Mouse (Mus musculus) embryonic facial prominence, embryonic 14.5 days (tissue): ENCODE measurements around the gene Btbd9. TPM values are rescaled to one million over a fixed set of nuclear protein-coding genes. Genes with fewer than 3 reads are reported as not detected.

Experiments used
- ATAC-seq: fragments of 200-750 bp; cut with Nextera tagmentation; 2 replicates; pipeline ENCODE4 v1.8.0; 2017; ENCODE audit warnings: low read depth, moderate number of reproducible peaks, moderate TSS enrichment
- DNase-seq: peaks from one replicate; pipeline ENCODE4 v3.0.0-alpha.2; 2015; ENCODE audit warnings: low spot score
- H3K27ac ChIP-seq: fragments of 300-500 bp; sonication (generic); replicated peaks from 2 replicates; pipeline ENCODE4 v1.5.1; 2014; ENCODE audit warnings: low read depth, mild to moderate bottlenecking, low read length, moderate library complexity
- H3K27me3 ChIP-seq: fragments of 300-500 bp; sonication (generic); replicated peaks from 2 replicates; pipeline ENCODE4 v1.6.1; 2014; ENCODE audit warnings: low read length; ENCODE audit not compliant: control insufficient read depth, insufficient read depth
- H3K36me3 ChIP-seq: fragments of 300-500 bp; sonication (generic); 2 replicates; pipeline ENCODE4 v1.6.1; 2014; ENCODE audit warnings: low read length, mixed read lengths; ENCODE audit not compliant: control insufficient read depth, insufficient read depth
- H3K4me1 ChIP-seq: fragments of 300-500 bp; sonication (generic); 2 replicates; pipeline ENCODE4 v1.6.1; 2014; ENCODE audit warnings: antibody characterized with exemption, low read length; ENCODE audit not compliant: control insufficient read depth, insufficient read depth
- H3K4me2 ChIP-seq: fragments of 300-500 bp; sonication (generic); 2 replicates; pipeline ENCODE4 v1.6.1; 2014; ENCODE audit warnings: low read depth, mild to moderate bottlenecking, low read length, moderate library complexity, mixed read lengths
- H3K4me3 ChIP-seq: fragments of 300-500 bp; sonication (generic); 2 replicates; pipeline ENCODE4 v1.5.1; 2014; ENCODE audit warnings: low read depth, mild to moderate bottlenecking, low read length
- H3K9ac ChIP-seq: fragments of 300-500 bp; sonication (generic); 2 replicates; pipeline ENCODE4 v1.6.1; 2014; ENCODE audit warnings: low read depth, mild to moderate bottlenecking, low read length, moderate library complexity, mixed read lengths
- H3K9me3 ChIP-seq: fragments of 300-500 bp; sonication (generic); 2 replicates; pipeline ENCODE4 v1.6.1; 2016; ENCODE audit warnings: low read length; ENCODE audit not compliant: control insufficient read depth
- WGBS: fragments of 180-500 bp; shearing (Covaris S2); extraction: QIAGEN DNeasy Blood & Tissue Kit; methylation state at CpG from one replicate; pipeline ENCODE4 v1.1.7; 2014; 5-methylcytosine and 5-hydroxymethylcytosine counted together
- polyA plus RNA-seq: library from polyadenylated mRNA; unstranded; fragments of >200 nt; fragmentation: Nextera tagmentation; extraction: Ambion mirVana; gene quantifications from 2 replicates; pipeline ENCODE4 v1.2.1, GENCODE M21; 2014

The Btbd9 gene
- polyA plus RNA-seq, 1 experiment from 2014 or later: 38.0 TPM

DNA sequence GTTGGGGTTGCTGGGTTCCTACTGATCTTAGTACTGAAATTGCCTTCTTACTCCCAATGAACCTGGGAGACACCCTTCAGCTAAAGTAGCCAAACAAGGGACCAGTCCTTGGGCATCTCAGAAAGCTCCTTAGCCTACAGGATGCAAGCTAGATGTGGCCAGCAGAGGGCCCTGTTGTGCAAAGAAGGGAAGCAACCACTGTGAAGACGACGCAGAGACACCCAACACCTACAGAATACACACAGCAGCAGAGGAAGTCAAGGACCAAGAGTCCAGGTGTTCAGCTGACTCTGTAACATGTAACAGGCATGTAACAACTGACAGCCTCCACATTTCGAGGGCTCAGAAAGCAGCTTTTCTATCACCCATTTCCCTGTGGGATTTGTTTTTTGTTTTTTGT, 16.8 kb downstream of the Btbd9 start:
- 35% methylated on average over 3 of the region's 3 CpGs for WGBS
- no peak overlapping the region for H3K4me2 ChIP-seq
- no peak for DNase-seq

DNA sequence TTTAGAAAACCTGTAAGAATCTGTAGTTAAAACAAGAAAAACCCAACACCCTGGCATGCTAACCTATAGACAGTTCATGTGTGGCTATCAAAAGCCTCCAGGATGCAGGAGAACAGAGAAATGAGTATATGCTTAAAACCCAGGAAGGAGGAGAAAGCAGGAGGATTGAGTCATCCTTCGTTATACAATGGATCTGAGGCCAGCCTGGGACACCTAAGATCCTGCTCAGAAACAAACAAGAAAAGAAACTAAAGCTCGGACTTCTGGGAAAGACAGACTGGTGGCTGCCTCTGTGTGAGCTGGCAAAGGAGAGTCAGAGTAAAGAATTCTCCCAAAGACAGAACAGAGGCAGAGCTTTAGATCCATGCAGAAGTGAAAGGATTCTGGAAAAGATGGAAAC, 17.7 kb downstream of the Btbd9 start:
- DNase-seq (no peak), ATAC-seq (no peak)
- Histone ChIP-seq H3K4me3 (no peak overlapping the region), H3K9ac (no peak overlapping the region), H3K4me2 (no peak overlapping the region), H3K9me3 (no peaks in the 10 kb centered on the region), H3K4me1 (no peaks in the 10 kb centered on the region), H3K36me3 (no peaks in the 10 kb centered on the region), H3K27ac (no peak overlapping the region), H3K27me3 (no peaks in the 10 kb centered on the region)
- WGBS: 86% methylated on average over 2 of the region's 2 CpGs

More for the DNA sequence above, 16.8 kb downstream of the Btbd9 start:
- no peaks in the 10 kb centered on the region for H3K9me3 ChIP-seq
- H3K9ac ChIP-seq: no peak overlapping the region
- no peak for ATAC-seq
- H3K27me3 ChIP-seq: no peaks in the 10 kb centered on the region
- H3K27ac ChIP-seq: no peak overlapping the region
- H3K4me3 ChIP-seq: no peak overlapping the region
- no peaks in the 10 kb centered on the region for H3K4me1 ChIP-seq
- no peaks in the 10 kb centered on the region for H3K36me3 ChIP-seq

DNA sequence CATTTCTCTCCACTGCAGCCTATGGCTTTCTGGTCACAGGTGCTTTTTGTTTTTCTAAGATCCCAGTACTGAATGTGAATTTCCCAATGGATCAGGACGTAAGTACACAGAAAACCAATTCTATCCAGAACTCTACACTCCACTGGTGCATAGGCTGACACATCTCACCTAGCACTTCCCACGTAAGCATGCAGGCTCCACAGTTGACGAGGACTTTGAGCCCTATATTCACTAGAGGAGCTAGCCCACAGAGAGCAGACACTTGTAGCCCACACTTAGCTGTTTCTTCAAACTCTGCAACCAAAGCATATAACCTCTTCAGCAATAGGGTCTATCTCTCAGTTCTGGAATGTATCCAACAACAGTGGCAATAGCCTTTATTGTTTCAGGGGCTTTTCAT, 19.8 kb downstream of the Btbd9 start:
- ATAC-seq: no peak
- Histone ChIP-seq H3K4me1 (no peaks in the 10 kb centered on the region), H3K4me2 (no peak overlapping the region), H3K27ac (no peak overlapping the region), H3K36me3 (no peaks in the 10 kb centered on the region), H3K4me3 (no peak overlapping the region), H3K9me3 (no peaks in the 10 kb centered on the region), H3K9ac (no peak overlapping the region), H3K27me3 (no peaks in the 10 kb centered on the region)
- no peak for DNase-seq
- WGBS: 76% methylated on average over 3 of the region's 3 CpGs

DNA sequence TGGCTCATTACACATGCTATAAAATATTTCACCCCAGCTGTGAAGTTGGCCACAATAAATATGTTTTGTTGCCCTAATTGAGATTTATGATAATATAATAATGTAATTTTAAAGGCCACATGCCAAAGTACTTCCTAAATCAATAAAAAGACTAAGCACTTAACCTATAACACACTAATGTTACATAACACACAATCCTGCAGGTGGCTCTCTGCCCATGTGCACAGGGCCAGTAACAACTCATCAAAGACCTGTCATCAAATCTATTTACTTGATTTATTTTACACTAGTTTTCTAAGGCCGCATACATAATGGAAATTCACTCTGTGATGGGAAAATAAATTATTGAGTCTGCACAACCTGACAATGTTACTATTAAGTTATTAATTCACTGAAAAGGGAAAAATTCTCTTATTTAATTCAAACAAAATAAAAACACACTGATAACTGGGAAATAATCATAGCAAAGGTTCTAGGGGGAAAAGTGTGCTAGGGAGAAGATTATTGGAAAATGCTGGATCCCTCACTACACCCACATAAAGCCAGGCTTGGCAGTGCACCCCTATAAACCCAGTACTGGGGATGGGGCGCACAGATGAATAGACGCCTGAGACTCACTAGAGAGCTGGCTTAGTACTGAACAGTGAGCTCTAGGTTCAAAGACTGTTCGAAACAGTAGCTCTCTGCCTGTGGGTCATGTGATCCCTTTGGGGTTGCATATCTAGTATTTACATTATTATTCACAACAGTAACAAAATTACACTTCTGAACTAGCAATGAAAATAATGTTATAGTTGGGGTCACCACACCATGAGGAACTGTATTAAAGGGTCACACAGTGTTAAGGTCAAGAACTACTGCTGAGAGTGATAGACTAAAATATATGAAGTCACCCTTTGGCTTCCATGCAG, 23.0 kb downstream of the Btbd9 start:
- Histone ChIP-seq H3K4me3 (no peak overlapping the region), H3K4me1 (peaks cover 7% of the 10 kb centered on the region), H3K9me3 (no peaks in the 10 kb centered on the region), H3K9ac (no peak overlapping the region), H3K36me3 (no peaks in the 10 kb centered on the region), H3K27ac (no peak overlapping the region), H3K4me2 (no peak overlapping the region), H3K27me3 (no peaks in the 10 kb centered on the region)
- WGBS: 86% methylated on average over 4 of the region's 4 CpGs
- no peak for DNase-seq
- no peak for ATAC-seq

DNA sequence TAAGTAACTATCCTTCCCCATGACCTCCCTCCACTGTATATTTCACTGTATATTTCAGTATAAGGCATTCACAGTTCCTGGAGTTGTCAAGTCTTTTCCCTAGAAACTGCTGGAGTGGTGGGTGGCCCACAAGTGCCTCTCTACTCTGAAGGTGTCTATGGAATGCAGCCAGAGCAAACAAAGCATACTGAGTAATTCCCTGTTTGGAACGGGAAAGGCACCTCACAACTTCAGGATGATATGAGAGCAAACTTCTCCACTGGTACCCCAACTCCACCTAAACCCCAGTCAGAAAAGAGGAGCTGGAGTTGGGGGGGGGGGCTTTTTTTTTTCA, 25.5 kb downstream of the Btbd9 start:
- no peak for ATAC-seq
- no peak overlapping the region for H3K4me3 ChIP-seq
- H3K4me2 ChIP-seq: no peak overlapping the region
- peaks cover 7% of the 10 kb centered on the region for H3K4me1 ChIP-seq
- H3K27ac ChIP-seq: no peak overlapping the region
- H3K27me3 ChIP-seq: no peaks in the 10 kb centered on the region
- peak; percentile 32 for DNase-seq
- no peaks in the 10 kb centered on the region for H3K9me3 ChIP-seq
- WGBS: 29% methylated on average over 1 of the region's 1 CpGs
- peak overlapping the region; percentile 14; the same call in 1 of the 2 replicates for H3K9ac ChIP-seq
- no peaks in the 10 kb centered on the region for H3K36me3 ChIP-seq

DNA sequence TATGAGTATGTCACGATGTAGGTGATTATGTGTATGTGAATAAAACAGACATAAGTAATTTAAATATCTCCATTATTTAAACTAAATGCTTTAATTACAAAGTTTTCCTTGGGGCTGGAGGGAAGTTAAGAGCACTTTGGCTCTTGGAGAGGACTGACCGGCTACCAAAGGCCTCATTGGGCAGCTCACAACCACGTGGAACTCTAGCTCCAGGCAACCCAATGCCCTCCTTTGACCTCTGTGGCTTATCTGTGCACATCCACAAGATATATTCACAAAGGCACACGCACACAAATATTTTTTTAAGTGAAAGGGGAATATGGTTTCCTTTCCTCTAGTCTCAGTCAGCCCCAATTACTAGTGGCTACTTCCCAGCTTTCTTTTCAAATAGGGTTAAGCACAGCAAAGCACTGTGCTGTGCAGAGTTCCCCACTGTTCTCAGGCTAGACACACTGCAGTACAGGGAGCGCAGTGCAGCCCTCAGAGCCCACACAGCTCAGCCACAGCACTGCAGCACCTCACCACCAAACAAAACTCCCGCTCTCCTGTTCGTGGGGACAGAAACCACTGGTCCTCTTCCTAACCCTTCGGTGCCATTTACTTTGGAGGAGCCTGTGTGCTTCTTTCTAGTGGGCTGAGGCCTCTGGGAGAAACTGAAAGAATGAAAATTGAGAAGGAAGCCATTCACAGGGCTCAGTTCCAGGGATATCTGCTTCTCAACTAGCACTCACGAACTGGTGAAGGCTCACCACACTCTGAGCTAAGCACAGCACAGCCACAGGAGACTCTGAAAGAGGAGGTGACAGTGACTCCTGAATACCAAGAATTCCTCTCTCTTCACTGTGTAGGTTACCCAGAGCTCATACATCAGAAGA, 26.2 kb downstream of the Btbd9 start:
- H3K9ac ChIP-seq: no peak overlapping the region
- peak; percentile 25 for DNase-seq
- WGBS: 41% methylated on average over 9 of the region's 9 CpGs

DNA sequence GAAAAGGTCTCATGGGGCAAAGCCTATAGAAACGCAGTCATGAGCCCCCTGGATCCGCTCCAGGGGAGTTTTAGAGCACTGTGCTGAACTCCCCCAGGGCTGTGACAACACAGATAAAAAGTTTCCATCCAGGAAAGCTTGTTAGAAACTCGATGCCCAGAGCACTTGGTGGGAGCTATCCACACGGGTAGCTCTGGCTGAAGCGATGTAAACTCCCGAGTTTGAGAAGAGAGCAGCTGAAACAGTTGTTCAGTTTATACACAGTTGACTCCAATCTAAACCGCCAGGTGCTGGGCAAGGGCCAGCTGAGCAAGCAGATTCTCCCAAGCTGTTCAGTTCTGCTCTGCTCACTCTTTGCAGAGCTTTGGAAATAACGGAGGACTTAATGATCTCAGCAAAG, 37.2 kb downstream of the Btbd9 start:
- peak overlapping the region; percentile 44 for H3K27ac ChIP-seq
- peaks cover 3% of the 10 kb centered on the region for H3K4me1 ChIP-seq
- H3K9ac ChIP-seq: no peak overlapping the region
- no peaks in the 10 kb centered on the region for H3K36me3 ChIP-seq
- no peaks in the 10 kb centered on the region for H3K27me3 ChIP-seq
- 26% methylated on average over 8 of the region's 8 CpGs for WGBS
- no peaks in the 10 kb centered on the region for H3K9me3 ChIP-seq
- 0 out of 2 replicates have a peak overlapping the region, but pooled peaks have one; percentile 4 for H3K4me2 ChIP-seq
- DNase-seq (peak; percentile 83), ATAC-seq (peak; percentile 63; the same call in 1 of the 2 replicates)
- H3K4me3 ChIP-seq: no peak overlapping the region

More for the DNA sequence above, 26.2 kb downstream of the Btbd9 start:
- Histone ChIP-seq H3K27me3 (no peaks in the 10 kb centered on the region), H3K36me3 (no peaks in the 10 kb centered on the region), H3K9me3 (no peaks in the 10 kb centered on the region), H3K4me1 (peaks cover 7% of the 10 kb centered on the region), H3K4me2 (no peak overlapping the region), H3K4me3 (no peak overlapping the region), H3K27ac (0 out of 2 replicates have a peak overlapping the region, but pooled peaks have one; percentile 52)
- no peak for ATAC-seq

DNA sequence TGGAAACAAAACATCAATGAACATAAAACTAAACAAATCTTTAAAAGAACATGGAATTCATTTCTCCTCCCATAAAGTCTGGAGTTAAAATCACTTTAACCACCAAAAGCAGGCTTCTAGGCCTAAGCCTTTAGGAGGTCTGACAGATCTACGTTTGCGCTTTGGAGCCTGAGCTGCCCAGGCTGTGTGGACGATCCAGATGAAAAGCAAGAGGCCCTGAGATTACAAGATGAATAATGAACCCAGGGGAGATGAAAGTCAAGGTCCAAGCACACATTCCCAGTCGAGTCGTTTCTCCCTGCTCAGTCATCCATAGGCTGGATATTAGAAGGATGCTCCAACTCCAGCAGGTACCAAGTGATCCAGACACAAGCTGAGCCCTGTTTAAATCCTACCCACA, 39.6 kb downstream of the Btbd9 start:
- H3K36me3 ChIP-seq: no peaks in the 10 kb centered on the region
- peaks cover 3% of the 10 kb centered on the region for H3K4me1 ChIP-seq
- H3K9me3 ChIP-seq: no peaks in the 10 kb centered on the region
- H3K4me2 ChIP-seq: no peak overlapping the region
- H3K27ac ChIP-seq: no peak overlapping the region
- H3K27me3 ChIP-seq: no peaks in the 10 kb centered on the region
- no peak overlapping the region for H3K4me3 ChIP-seq
- DNase-seq (no peak), ATAC-seq (no peak)
- 68% methylated on average over 5 of the region's 5 CpGs for WGBS
- H3K9ac ChIP-seq: no peak overlapping the region
